Comparison of ENCODE assay signal across 8 mouse cellular contexts in genomic region chr6:87746849-87747248, GRCm38 (mm10). TPM values are rescaled to one million over a fixed set of nuclear protein-coding genes. Genes with fewer than 3 reads are reported as not detected.
DNase-seq lines count a peak whose midpoint lies in the region; ATAC-seq and TF ChIP-seq lines count a peak whose summit lies in the region.

No protein-coding gene starts in this region.

- no peaks in the 10 kb centered on the region for H3K36me3 ChIP-seq in intestine, embryonic 15.5 days
- H3K36me3 ChIP-seq in intestine, postnatal 0 days (ENCODE audit: control insufficient read depth, insufficient read depth): no peaks in the 10 kb centered on the region
- H3K36me3 ChIP-seq in erythroblast, embryonic 14.5 days (ENCODE audit: control insufficient read depth): peaks cover 2% of the 10 kb centered on the region; the same call in 1 of the 2 replicates
- H3K36me3 ChIP-seq in kidney, postnatal 0 days (ENCODE audit: insufficient read depth, low read length): 0 out of 2 replicates have a peak, but pooled peaks cover 4% of the 10 kb centered on the region

- no peaks in the 10 kb centered on the region for H3K9me3 ChIP-seq in intestine, embryonic 15.5 days
- H3K9me3 ChIP-seq in intestine, postnatal 0 days (ENCODE audit: control insufficient read depth): no peaks in the 10 kb centered on the region
- H3K9me3 ChIP-seq in erythroblast, embryonic 14.5 days (ENCODE audit: control insufficient read depth, low read length): no peaks in the 10 kb centered on the region; the same call in 1 of the 2 replicates
- no peaks in the 10 kb centered on the region for H3K9me3 ChIP-seq in kidney, postnatal 0 days (replicated peaks; ENCODE audit: low read length)

- no peak for TF ChIP-seq CTCF in intestine, postnatal 0 days (IDR thresholded peaks at IDR 0.05; ENCODE audit: low read depth)
- no peak for TF ChIP-seq CTCF in kidney, postnatal 0 days (IDR thresholded peaks at IDR 0.05; ENCODE audit: low read depth)

- H3K4me3 ChIP-seq in intestine, embryonic 15.5 days (replicated peaks): no peak overlapping the region
- no peak overlapping the region for H3K4me3 ChIP-seq in intestine, postnatal 0 days (ENCODE audit: low read depth, low read length)
- peak overlapping the region; percentile 22 for H3K4me3 ChIP-seq in erythroblast, embryonic 14.5 days (replicated peaks)
- no peak overlapping the region for H3K4me3 ChIP-seq in kidney, postnatal 0 days (replicated peaks; ENCODE audit: low read depth, low read length)

- intact Hi-C loops in left cerebral cortex, postnatal 25 days (cut with DNase I): no loop called here

- no peaks in the 10 kb centered on the region for H3K27me3 ChIP-seq in intestine, embryonic 15.5 days (replicated peaks)
- no peaks in the 10 kb centered on the region for H3K27me3 ChIP-seq in intestine, postnatal 0 days (replicated peaks; ENCODE audit: control insufficient read depth, insufficient read depth, low read length)
- H3K27me3 ChIP-seq in erythroblast, embryonic 14.5 days (ENCODE audit: control insufficient read depth): peaks cover 9% of the 10 kb centered on the region
- H3K27me3 ChIP-seq in kidney, postnatal 0 days (ENCODE audit: insufficient read depth, low read length): no peaks in the 10 kb centered on the region

- no peak overlapping the region for H3K9ac ChIP-seq in intestine, embryonic 15.5 days
- no peak overlapping the region for H3K9ac ChIP-seq in intestine, postnatal 0 days (ENCODE audit: low read depth, low read length)
- H3K9ac ChIP-seq in kidney, postnatal 0 days (ENCODE audit: low read depth, low read length): no peak overlapping the region

- peaks cover 8% of the 10 kb centered on the region; the same call in 1 of the 2 replicates for H3K4me1 ChIP-seq in intestine, embryonic 15.5 days (replicated peaks)
- H3K4me1 ChIP-seq in intestine, postnatal 0 days (replicated peaks; ENCODE audit: control insufficient read depth, insufficient read depth, low read length): 0 out of 2 replicates have a peak, but pooled peaks cover 3% of the 10 kb centered on the region
- H3K4me1 ChIP-seq in erythroblast, embryonic 14.5 days (ENCODE audit: control insufficient read depth): peaks cover 71% of the 10 kb centered on the region
- no peaks in the 10 kb centered on the region for H3K4me1 ChIP-seq in kidney, postnatal 0 days (replicated peaks; ENCODE audit: insufficient read depth, low read length)

- DNase-seq in kidney, postnatal 0 days (ENCODE audit: low spot score): peak; percentile 69
- peak; percentile 56 for DNase-seq in lung, postnatal 14 days
- no peak for DNase-seq in frontal cortex, adult 2 months (ENCODE audit: extremely low spot score in 1 of 2, low spot score in 1 of 2)
- DNase-seq in adrenal gland, postnatal 14 days: no peak
- DNase-seq in left cerebral cortex, postnatal 25 days (ENCODE audit: low spot score in 2 of 2): no peak

- no peak overlapping the region for H3K27ac ChIP-seq in intestine, embryonic 15.5 days
- H3K27ac ChIP-seq in intestine, postnatal 0 days (ENCODE audit: low read depth, low read length): no peak overlapping the region
- no peak overlapping the region for H3K27ac ChIP-seq in kidney, postnatal 0 days

- peak; percentile 51; the same call in 1 of the 2 replicates for ATAC-seq in intestine, embryonic 15.5 days
- no peak for ATAC-seq in intestine, postnatal 0 days
- no peak for ATAC-seq in kidney, postnatal 0 days (replicated peaks; ENCODE audit: low FRiP score, low read depth)

- H3K4me2 ChIP-seq in intestine, embryonic 15.5 days (replicated peaks): no peak overlapping the region
- H3K4me2 ChIP-seq in intestine, postnatal 0 days (replicated peaks; ENCODE audit: low read depth): no peak overlapping the region
- H3K4me2 ChIP-seq in kidney, postnatal 0 days (ENCODE audit: low read length): no peak overlapping the region

- 56% methylated on average over 2 of the region's 2 CpGs for WGBS in intestine, embryonic 15.5 days
- WGBS in intestine, postnatal 0 days: 70% methylated on average over 2 of the region's 2 CpGs
- 62% methylated on average over 2 of the region's 2 CpGs for WGBS in kidney, postnatal 0 days

RNA-seq across cellular contexts. Expression of gene Efcc1, which starts 16.2 kb away (rescaled TPM):
- polyA plus RNA-seq in intestine, embryonic 15.5 days (2015; fragmentation: Nextera tagmentation; extraction: Ambion mirVana): 0.90 and 1.0 TPM in 2 replicates
- 0.86 and 0.98 TPM in 2 replicates for polyA plus RNA-seq in intestine, postnatal 0 days (2015; fragmentation: Nextera tagmentation; extraction: Ambion mirVana)
- polyA plus RNA-seq in erythroblast, embryonic 14.5 days (2012): not detected in 2 replicates
- 1.7 and 2.0 TPM in 2 replicates for polyA plus RNA-seq in kidney, postnatal 0 days (2015; fragmentation: Nextera tagmentation; extraction: Ambion mirVana)
- 4.3 and 4.5 TPM in 2 replicates for polyA plus RNA-seq in frontal cortex, adult 2 months (2012; rRNA removed)
- total RNA-seq in adrenal gland, postnatal 14 days (2021): 1.1 and 2.5 TPM in 2 replicates
- 1 to 10 TPM; 3.4 to 4.5 TPM for total RNA-seq in left cerebral cortex, postnatal 25 days (2021)

RNA-seq across cellular contexts. Expression of gene Gp9, which starts 31.0 kb away (rescaled TPM):
- polyA plus RNA-seq in intestine, embryonic 15.5 days (2015; fragmentation: Nextera tagmentation; extraction: Ambion mirVana): 1.4 and 2.2 TPM in 2 replicates
- 2.1 and 2.3 TPM in 2 replicates for polyA plus RNA-seq in intestine, postnatal 0 days (2015; fragmentation: Nextera tagmentation; extraction: Ambion mirVana)
- polyA plus RNA-seq in erythroblast, embryonic 14.5 days (2012): 8.1 and 8.8 TPM in 2 replicates
- polyA plus RNA-seq in kidney, postnatal 0 days (2015; fragmentation: Nextera tagmentation; extraction: Ambion mirVana): 0.42 and 0.66 TPM in 2 replicates
- 0.99 and 1.9 TPM in 2 replicates for polyA plus RNA-seq in frontal cortex, adult 2 months (2012; rRNA removed)
- total RNA-seq in adrenal gland, postnatal 14 days (2021): 0.52 and 0.60 TPM in 2 replicates
- 1 to 10 TPM in 1 of 2 experiments, under 1 TPM in 1; 0.92 to 1.1 TPM for total RNA-seq in left cerebral cortex, postnatal 25 days (2021)

Comparison
In these comparisons a context has a peak if more than half of its experiments do, and no peak if none do; other contexts are left out.
1. DNase-seq: peak in kidney, postnatal 0 days (single experiment) and lung, postnatal 14 days (single experiment); none in frontal cortex, adult 2 months (0 of 2), adrenal gland, postnatal 14 days (single experiment) and left cerebral cortex, postnatal 25 days (0 of 2).